Mouse (Mus musculus) urinary bladder, postnatal 10 days (tissue): Measurements from ENCODE around the gene Tpcn1.
"Not testable (repeated sequence)": the region's sequence is repeated elsewhere in the genome, so short reads cannot be mapped to it uniquely, and the experiment has no call there.

Source experiments
- DNase-seq: peaks from one replicate; pipeline ENCODE4 v3.0.0; 2022; ENCODE audit warnings: low spot score

Gene Tpcn1

DNA sequence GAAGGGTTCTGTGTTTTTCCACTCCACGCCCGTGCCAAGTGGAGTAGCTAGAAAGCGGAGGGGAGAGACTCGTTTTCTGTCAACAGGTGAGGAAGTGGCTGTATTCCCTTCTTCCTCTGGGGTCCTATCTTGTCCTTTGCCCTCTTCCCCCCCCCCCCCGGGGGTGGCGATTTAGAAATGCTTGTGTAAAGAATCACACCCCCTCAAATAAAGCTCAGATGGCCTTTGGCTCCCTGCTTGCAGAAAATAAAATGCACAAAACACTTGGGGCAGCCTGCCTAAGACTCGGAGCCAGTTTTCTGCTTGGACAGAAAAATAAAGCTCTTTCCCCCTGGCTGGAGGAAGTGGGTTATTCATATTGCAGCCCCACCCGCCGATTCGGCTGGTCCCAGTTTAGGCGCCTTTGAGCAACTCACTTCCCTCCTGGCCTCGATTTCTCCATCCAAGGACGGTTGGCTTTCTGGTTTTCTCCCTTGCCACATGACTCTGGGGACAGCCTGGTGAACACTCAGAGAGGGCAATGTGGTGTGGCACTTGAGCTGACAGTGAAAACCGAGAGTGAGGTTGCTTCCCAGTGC, 76.7 kb downstream of the Tpcn1 start:
- no peak for DNase-seq

- peak; percentile 91 for DNase-seq
Observed at GRCm38 (mm10) chr5:120510982-120511642, 77.4 kb downstream of the Tpcn1 start, which contains the start of gene Slc8b1. TSS of gene Slc8b1 (plus strand) at chr5:120511168.

- DNase-seq = no peak
Observed at GRCm38 (mm10) chr5:120507311-120507710, 81.2 kb downstream of the Tpcn1 start.

- no peak for DNase-seq
Observed at GRCm38 (mm10) chr5:120506490-120506889, 82.0 kb downstream of the Tpcn1 start.

GRCm38 (mm10) chr5:120505781-120506180, 82.7 kb downstream of the Tpcn1 start:
- no peak for DNase-seq

DNA sequence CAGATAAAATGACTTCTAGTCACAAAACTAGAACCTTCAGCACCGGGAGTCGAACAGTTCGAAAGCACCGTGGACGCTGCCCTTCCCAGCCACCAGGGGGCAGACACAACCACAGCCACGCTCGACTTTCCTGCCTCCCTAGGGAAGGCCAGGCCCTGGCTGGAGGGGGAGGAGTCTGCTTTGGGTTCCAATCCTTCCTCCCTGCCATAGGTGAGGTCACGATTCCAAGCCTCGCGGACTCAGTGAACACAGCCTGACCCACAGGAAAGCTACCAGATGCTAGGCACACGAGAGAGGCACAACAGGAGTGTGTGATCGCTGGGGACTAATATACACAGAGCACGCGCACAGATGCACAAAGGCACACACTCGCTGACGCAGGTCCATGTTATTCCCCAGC, 83.1 kb downstream of the Tpcn1 start:
- no peak for DNase-seq

GRCm38 (mm10) chr5:120503144-120503795, 85.2 kb downstream of the Tpcn1 start, which contains the start of gene Plbd2:
TSS of gene Plbd2 (minus strand) at chr5:120503625.
- no peak for DNase-seq

DNA sequence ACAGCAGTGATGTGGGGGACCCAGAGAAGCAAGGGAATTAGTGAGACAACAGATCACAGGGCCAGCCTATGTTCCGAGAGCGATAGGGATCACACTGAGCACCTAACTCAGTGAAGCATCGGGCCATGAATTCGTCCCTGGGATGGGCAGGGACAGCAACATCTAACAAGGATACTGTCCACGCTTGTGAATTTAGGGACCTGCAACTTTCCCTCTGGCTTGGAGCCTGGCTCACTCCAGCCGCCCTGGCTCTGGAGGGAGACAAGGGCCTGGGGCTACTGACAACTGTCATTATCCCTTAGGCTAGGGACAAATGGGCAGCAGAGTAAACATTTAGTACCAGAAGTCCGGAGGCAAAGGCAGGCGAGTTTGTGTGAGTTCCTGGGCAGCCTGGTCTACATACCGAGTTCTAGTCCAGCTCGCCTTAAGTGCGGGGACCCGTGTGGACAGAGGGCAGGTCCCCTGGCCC, 85.8 kb downstream of the Tpcn1 start:
- no peak for DNase-seq

DNA sequence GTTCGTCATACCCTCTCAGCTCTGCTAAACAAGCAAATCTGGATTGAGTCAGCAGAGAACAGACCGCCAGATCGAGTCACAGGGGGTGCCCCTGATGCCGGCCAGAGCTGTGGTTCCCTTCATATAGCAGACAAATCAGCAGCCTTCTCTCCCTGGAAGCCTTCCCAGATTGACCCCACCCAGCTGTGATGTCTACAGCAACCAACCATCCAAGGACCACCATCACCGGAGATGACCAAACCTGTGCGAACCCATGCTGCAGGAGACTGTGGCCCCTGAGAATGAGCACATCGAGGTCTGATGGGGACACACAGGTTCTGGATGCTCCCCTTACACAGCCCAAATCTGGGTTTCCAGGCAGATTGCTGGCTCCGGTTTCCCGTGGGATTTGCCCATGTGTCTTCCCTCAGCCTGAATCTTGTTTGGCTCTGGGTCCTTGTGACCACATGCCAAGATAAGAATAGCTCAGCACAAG, 86.3 kb downstream of the Tpcn1 start:
- no peak for DNase-seq

DNA sequence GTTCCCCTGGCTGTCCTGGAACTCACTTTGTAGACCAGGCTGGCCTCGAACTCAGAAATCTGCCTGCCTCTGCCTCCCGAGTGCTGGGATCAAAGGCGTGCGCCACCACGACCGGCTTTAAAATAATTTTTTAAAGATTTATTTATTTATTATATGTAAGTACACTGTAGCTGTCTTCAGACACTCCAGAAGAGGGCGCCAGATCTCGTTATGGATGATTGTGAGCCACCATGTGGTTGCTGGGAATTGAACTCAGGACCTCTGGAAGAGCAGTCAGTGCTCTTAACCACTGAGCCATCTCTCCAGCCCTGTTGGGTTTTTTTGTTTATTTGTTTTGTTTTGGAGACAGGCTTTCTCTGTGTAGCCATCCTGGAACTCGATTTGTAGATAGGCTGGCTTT, 87.9 kb downstream of the Tpcn1 start:
- not testable (repeated sequence) for DNase-seq

- DNase-seq = no peak
Observed at GRCm38 (mm10) chr5:120499202-120499601, 89.3 kb downstream of the Tpcn1 start.

DNA sequence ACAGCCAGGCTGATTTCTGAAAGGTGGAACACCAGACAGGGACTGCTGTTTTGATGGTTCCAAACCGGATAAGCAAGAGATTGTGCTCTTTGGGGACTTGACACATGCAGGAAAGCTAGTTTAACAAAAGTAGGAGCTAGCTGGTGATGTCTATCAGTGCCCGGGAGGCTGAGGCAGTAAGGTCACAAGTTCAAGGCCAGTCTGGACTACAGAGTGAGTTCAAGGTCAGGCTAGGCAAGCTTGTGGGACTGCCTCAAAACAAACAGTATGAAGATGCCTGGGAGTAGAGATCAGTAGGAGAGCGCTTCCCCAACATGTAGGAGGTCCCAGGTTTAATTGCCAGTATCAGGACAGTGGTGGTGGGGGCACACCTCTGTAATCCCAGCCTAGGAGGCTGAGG, 91.4 kb downstream of the Tpcn1 start:
- DNase-seq = no peak

- DNase-seq = no peak
Observed at GRCm38 (mm10) chr5:120495703-120496226, 92.7 kb downstream of the Tpcn1 start.

GRCm38 (mm10) chr5:120495064-120495702, 93.3 kb downstream of the Tpcn1 start:
- DNase-seq = no peak

DNA sequence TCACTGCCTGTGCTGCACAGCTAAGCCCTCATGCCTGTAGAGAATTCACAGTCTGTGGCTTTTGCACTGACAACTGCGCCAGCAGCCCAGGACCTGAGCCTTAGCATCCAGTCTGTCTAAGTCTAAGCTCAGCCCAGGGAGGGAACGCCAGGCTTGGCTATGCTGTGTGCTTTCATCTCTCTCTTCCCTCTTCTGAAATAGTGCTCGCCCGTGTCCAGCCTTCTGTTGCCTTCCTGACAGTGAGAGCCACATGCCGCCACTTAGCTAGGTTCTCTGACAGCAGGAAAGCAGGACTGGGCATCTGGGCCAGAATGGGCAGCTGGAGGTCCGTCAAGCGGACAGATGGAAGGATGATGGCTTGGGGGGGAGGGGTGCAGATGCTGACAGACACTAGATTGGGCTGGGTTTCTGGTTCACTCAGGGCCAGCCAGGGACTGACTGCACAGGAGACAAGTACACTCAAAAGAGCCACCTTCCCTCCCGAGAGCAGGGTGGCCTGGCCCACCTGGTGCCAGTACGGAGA, 94.5 kb downstream of the Tpcn1 start:
- DNase-seq = no peak

GRCm38 (mm10) chr5:120493440-120493839, 95.0 kb downstream of the Tpcn1 start:
- DNase-seq = no peak

DNA sequence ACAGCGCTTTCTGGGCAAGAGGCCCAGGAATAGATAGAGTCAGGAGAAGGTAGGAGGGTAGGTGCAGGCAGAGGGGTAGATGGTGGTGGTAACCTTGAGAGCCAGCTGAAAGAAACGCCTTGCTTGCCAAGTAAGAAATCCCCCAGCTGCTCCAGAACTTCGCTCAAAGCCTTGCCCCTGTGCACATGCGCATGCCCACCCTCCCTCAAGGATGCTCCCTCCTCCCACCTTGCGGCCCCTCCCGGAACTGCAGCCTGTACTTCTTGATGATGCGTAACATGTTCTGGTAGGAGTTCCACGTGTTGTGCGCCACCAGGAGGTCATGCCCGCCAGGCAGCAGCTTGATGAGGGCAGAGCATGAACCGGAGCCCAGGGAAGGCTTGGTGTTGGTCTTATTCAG, 96.0 kb downstream of the Tpcn1 start:
- no peak for DNase-seq

DNA sequence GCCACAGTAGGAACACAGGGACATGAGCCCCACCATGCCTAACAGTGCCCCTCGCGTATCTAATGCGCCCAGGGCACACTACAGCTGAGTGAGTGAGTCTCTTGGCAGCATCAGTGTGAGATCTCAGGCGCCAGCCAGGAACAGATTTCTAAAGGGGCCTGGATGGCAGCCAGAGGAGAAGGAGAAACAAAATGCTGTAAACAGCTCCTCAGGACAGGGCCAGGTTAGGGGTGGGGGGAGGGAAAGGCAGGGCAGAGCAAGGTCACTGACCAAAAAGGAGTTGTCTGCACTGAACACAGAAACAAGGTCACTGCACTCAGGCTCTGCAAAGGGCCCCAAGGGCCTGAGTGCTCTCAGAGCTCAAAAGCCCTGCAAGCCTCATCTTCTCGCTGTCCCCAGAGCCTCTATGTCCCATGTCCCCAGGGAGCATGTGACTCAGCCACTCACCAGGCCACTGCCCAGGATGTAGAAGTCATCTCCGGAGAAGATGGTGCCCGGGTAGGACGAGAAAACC, 97.7 kb downstream of the Tpcn1 start:
- DNase-seq = no peak

DNA sequence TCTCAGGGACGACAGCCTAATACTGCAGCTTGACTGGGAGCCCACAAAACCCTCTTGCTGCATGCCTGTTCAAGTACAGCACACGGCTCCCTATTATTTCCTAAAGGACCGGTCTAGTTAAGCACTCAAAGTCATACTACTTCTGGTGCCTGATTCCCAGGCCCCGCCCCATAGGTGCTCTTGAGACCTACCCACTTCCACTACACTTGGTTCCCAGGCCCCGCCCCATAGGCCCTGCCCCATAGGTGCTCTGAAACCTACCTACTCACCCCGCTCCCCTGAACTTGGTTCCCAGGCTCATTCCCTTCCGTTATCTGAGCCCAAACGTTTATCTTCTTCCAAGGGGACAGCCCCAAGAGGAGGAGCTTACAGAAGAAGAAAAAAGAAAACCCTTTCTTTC, 100.6 kb downstream of the Tpcn1 start:
- DNase-seq = no peak
